Mouse (Mus musculus) lung, adult 2 months (tissue): Measurements from ENCODE around the gene Prkaca.

ENCODE experiments used
- CTCF ChIP-seq: fragments of 200-500 bp; IDR thresholded peaks from 2 replicates; pipeline ENCODE4 v1.5.1; 2011; ENCODE audit warnings: mild to moderate bottlenecking, low read length, control low read depth; ENCODE audit not compliant: insufficient read depth
- POLR2A ChIP-seq: fragments of 200-500 bp; IDR thresholded peaks from 2 replicates; pipeline ENCODE4 v1.6.1; 2011; ENCODE audit warnings: low read depth, mild to moderate bottlenecking, control low read depth, low read length, borderline replicate concordance; ENCODE audit errors: extremely low read depth

- TF ChIP-seq CTCF, result peak; percentile 68
- no peak for TF ChIP-seq POLR2A
Measured at GRCm38 (mm10) chr8:84024171-84024570, 51.4 kb downstream of the Prkaca start.
